Mouse (Mus musculus) neural tube, embryonic 11.5 days (tissue): Measurements from ENCODE around the gene Bag6. TPM values are rescaled to one million over a fixed set of nuclear protein-coding genes. Genes with fewer than 3 reads are reported as not detected.
"Not testable (repeated sequence)": the region's sequence is repeated elsewhere in the genome, so short reads cannot be mapped to it uniquely, and the experiment has no call there.

Source experiments
- ATAC-seq: fragments of 200-750 bp; cut with Nextera tagmentation; 2 replicates; pipeline ENCODE4 v1.8.0; 2017; ENCODE audit warnings: moderate number of reproducible peaks, mild to moderate bottlenecking, moderate TSS enrichment, moderate library complexity; ENCODE audit not compliant: insufficient read depth, low FRiP score, low TSS enrichment
- DNase-seq: peaks from one replicate; pipeline ENCODE4 v3.0.0-alpha.2; 2015; ENCODE audit warnings: low spot score
- H3K27ac ChIP-seq: fragments of 300-500 bp; sonication (generic); 2 replicates; pipeline ENCODE4 v1.5.1; 2014; ENCODE audit warnings: low read depth, mild to moderate bottlenecking, low read length
- H3K27me3 ChIP-seq: fragments of 300-500 bp; sonication (generic); 2 replicates; pipeline ENCODE4 v1.6.1; 2014; ENCODE audit warnings: mild to moderate bottlenecking, low read length, mixed read lengths; ENCODE audit not compliant: control insufficient read depth, insufficient read depth
- H3K36me3 ChIP-seq: fragments of 300-500 bp; sonication (generic); 2 replicates; pipeline ENCODE4 v1.6.1; 2014; ENCODE audit warnings: mild to moderate bottlenecking, low read length, moderate library complexity, mixed read lengths; ENCODE audit not compliant: control insufficient read depth, insufficient read depth
- H3K4me1 ChIP-seq: fragments of 300-500 bp; sonication (generic); 2 replicates; pipeline ENCODE4 v1.6.1; 2014; ENCODE audit warnings: low read length, mixed read lengths; ENCODE audit not compliant: control insufficient read depth, insufficient read depth
- H3K4me2 ChIP-seq: fragments of 300-500 bp; sonication (generic); 2 replicates; pipeline ENCODE4 v1.6.1; 2014; ENCODE audit warnings: low read depth, mild to moderate bottlenecking, moderate library complexity
- H3K4me3 ChIP-seq: fragments of 300-500 bp; sonication (generic); 2 replicates; pipeline ENCODE4 v1.5.1; 2014; ENCODE audit warnings: low read depth, low read length
- H3K9ac ChIP-seq: fragments of 300-500 bp; sonication (generic); 2 replicates; pipeline ENCODE4 v1.6.1; 2014; ENCODE audit warnings: mild to moderate bottlenecking, low read length
- H3K9me3 ChIP-seq: fragments of 300-500 bp; sonication (generic); 2 replicates; pipeline ENCODE4 v1.6.1; 2016; ENCODE audit warnings: low read length; ENCODE audit not compliant: control insufficient read depth
- WGBS: fragments of 180-500 bp; shearing (Covaris S2); extraction: QIAGEN DNeasy Blood & Tissue Kit; methylation state at CpG from one replicate; pipeline ENCODE4 v1.1.7; 2014; 5-methylcytosine and 5-hydroxymethylcytosine counted together
- polyA plus RNA-seq: library from polyadenylated mRNA; unstranded; fragments of >200 nt; fragmentation: Nextera tagmentation; extraction: Ambion mirVana; gene quantifications from 2 replicates; pipeline ENCODE4 v1.2.1, GENCODE M21; 2014

The Bag6 gene
- polyA plus RNA-seq, 1 experiment from 2014 or later, result 99.4 TPM

DNA sequence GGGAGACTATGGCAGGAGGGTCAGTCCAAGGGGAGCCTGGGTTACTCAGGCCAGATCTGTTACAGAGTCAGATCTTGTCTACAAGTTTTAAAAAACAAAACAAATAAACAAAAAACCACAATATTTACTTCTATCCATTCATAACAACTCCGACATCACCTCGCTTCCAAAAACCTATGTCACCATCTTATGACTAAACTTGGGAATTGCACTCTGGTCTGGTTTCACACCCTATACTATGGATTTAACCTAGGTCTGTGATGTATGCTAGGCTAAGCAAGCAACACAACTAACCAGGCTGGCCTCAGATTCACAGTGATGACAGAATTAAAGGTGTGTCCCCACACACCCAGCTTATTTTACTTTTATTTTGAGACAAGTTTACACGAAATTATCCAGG lies 28.5 kb upstream of the Bag6 start:
- Histone ChIP-seq H3K4me2 (no peak overlapping the region), H3K4me1 (no peaks in the 10 kb centered on the region)

DNA sequence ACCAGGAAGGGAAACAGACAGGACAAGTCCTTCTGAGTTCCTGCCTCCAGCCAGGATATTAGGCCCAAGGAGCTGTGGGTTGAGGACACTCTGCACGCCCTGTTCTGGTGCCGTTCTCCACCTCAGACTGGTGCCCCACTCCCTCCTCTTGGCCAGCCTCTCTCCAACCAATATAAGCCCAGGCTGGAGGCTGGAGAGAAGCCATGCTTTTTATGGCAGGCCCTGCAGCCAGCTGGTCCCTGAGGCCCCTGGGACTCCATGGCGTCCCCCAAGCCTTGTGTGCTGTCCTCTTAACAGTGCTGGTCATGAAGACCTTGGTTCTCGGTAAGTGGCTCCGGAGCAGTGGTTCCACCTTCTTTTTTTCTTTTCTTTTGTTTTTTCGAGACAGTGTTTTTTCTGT lies 26.9 kb upstream of the Bag6 start, which contains the start of gene Ly6g5c:
Gene Ly6g5c (plus strand): TSS at position 183 of the 400 bp plus-strand sequence.
- Histone ChIP-seq H3K4me2 (no peak within 1 kb of the TSS), H3K4me3 (no peak within 1 kb of the TSS), H3K9ac (no peak within 1 kb of the TSS), H3K9me3 (no peaks in the 10 kb centered on the region), H3K36me3 (peaks cover 4% of the 10 kb centered on the region), H3K4me1 (no peaks in the 10 kb centered on the region), H3K27ac (no peak within 1 kb of the TSS), H3K27me3 (no peaks in the 10 kb centered on the region)
- no peak for DNase-seq
- WGBS, result 81% methylated on average over 6 of the region's 6 CpGs
- no peak for ATAC-seq

More for the DNA sequence above, 28.5 kb upstream of the Bag6 start:
- Histone ChIP-seq H3K36me3 (peaks cover 10% of the 10 kb centered on the region), H3K27me3 (no peaks in the 10 kb centered on the region), H3K27ac (no peak overlapping the region), H3K4me3 (no peak overlapping the region), H3K9me3 (no peaks in the 10 kb centered on the region), H3K9ac (no peak overlapping the region; the same call in 1 of the 2 replicates)
- DNase-seq (no peak), ATAC-seq (no peak)
- WGBS, result 78% methylated on average over 3 of the region's 3 CpGs

DNA sequence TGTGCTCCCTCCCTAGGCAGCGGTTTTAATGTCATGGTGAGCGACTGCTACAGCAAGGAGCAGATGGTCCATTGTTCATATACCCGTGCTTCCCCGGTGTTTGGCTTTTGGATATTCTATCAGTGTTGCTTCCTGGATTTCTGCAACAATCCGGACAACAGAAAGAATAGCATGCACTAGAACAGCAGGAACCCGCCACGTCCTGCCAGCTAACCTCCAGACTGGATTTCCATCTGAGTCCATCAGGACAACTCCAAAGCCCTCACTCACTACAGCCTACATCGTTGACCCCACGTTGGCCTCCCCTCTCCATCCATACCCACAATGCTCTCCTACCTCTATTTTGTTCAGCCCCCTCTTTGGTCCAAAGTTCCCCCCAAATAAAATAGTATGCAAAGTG lies 23.2 kb upstream of the Bag6 start:
- peaks cover 2% of the 10 kb centered on the region; the same call in 1 of the 2 replicates for H3K36me3 ChIP-seq
- H3K4me1 ChIP-seq, result no peaks in the 10 kb centered on the region
- H3K27ac ChIP-seq, result no peak overlapping the region
- no peak overlapping the region for H3K4me2 ChIP-seq
- DNase-seq (no peak), ATAC-seq (no peak)
- H3K9me3 ChIP-seq, result no peaks in the 10 kb centered on the region
- no peaks in the 10 kb centered on the region for H3K27me3 ChIP-seq
- WGBS, result 82% methylated on average over 9 of the region's 9 CpGs
- H3K4me3 ChIP-seq, result no peak overlapping the region
- H3K9ac ChIP-seq, result no peak overlapping the region

DNA sequence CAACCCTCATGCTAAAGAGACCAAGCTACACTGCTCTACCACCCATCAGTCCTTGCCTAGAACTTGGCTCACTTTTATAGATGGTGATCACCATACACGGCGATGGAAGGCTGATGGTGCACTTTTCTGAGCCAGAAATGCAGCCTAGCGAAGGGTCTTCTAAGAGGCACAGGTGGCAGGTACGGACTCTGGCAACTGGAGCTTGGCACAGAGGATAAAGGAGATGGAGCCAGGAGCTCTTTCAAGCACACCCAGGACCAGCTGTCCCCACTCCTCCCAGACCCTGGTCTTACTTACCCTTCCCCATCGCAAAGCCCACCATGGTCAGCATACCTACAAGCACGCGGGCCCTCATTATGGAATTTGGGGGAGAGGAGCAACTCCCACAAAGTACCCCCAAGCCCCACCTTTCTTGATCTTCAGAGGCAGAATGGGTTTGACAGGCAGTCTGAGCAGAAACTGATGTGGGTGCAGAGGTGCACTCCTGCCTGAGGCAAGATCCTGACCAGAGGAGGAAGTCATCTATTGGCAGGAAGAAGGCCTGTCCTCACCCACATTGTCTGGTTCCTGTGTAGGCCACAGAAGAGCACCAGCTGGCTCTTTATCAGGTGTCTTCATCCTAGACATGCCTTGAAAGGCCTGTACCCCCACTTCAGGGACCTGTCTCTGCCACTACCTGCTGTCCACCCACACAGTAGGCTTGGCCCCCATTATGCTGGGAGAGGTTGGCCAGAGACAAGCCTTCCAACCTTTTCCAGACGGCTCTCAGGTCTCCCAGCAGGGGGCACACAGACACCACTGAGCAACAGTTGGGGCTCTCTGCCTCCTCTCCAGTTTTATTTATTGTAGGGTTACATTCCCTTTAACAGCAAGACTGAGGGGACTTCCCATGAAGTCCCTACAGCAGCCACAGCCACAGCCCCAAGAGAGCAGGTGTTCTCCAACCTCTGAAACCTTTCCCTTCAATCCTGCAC lies 19.6 kb upstream of the Bag6 start, which contains the start of gene Ly6g5b:
Gene Ly6g5b (minus strand): TSS at position 383 of the 974 bp plus-strand sequence.
- ATAC-seq (no peak), DNase-seq (no peak)
- Histone ChIP-seq H3K27me3 (no peaks in the 10 kb centered on the region), H3K27ac (no peak within 1 kb of the TSS), H3K4me1 (peaks cover 4% of the 10 kb centered on the region; the same call in 1 of the 2 replicates), H3K9me3 (no peaks in the 10 kb centered on the region), H3K4me3 (no peak within 1 kb of the TSS), H3K4me2 (no peak within 1 kb of the TSS), H3K36me3 (peaks cover 12% of the 10 kb centered on the region), H3K9ac (no peak within 1 kb of the TSS)
- WGBS, result 88% methylated on average over 8 of the region's 8 CpGs

GRCm38 (mm10) chr17:35120745-35121142 lies 14.2 kb upstream of the Bag6 start:
- no peak for DNase-seq
- WGBS, result under 1% methylated on average over 33 of the region's 33 CpGs
- Histone ChIP-seq H3K27me3 (no peaks in the 10 kb centered on the region), H3K4me3 (peak overlapping the region; percentile 97), H3K4me2 (peak overlapping the region; percentile 98), H3K36me3 (peaks cover 10% of the 10 kb centered on the region), H3K9ac (peak overlapping the region; percentile 93), H3K9me3 (no peaks in the 10 kb centered on the region), H3K4me1 (peaks cover 10% of the 10 kb centered on the region), H3K27ac (0 out of 2 replicates have a peak overlapping the region, but pooled peaks have one; percentile 20)
- no peak; the same call in 1 of the 2 replicates for ATAC-seq

GRCm38 (mm10) chr17:35121143-35121799 lies 13.7 kb upstream of the Bag6 start, which contains the start of gene Gpank1:
Gpank1 (plus strand) TSS chr17:35121455.
- peak; percentile 92 for ATAC-seq
- peaks cover 10% of the 10 kb centered on the region for H3K36me3 ChIP-seq
- H3K27ac ChIP-seq, result peak within 1 kb of the TSS; percentile 87
- DNase-seq, result peak; percentile 99
- no peaks in the 10 kb centered on the region for H3K27me3 ChIP-seq
- WGBS, result 0% methylated on average over 50 of the region's 50 CpGs
- H3K4me3 ChIP-seq, result peak within 1 kb of the TSS; percentile 97
- H3K4me2 ChIP-seq, result peak within 1 kb of the TSS; percentile 98
- H3K4me1 ChIP-seq, result peaks cover 12% of the 10 kb centered on the region
- H3K9ac ChIP-seq, result peak within 1 kb of the TSS; percentile 93
- H3K9me3 ChIP-seq, result no peaks in the 10 kb centered on the region

DNA sequence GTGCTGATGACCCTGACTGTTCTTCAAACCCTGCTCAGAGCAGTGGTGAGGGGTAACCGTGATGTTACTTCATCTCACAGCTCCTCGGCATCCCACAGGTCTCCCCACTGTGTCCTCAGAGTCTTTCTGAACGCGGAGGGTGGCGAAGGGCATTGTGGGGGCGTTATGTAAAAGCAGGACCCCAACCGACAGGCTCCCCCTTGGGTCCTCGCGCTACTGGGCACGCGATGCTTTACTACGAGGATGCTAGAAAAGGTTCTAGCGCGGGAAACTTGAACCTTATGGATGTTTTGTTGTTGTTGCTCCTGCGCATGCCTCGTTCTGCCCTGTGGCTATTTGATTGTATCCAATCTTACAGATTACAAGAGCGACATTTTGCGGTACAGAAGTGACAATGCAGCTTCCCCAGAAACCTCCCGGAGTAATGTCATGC lies 13.1 kb upstream of the Bag6 start, which contains the start of gene Csnk2b:
Gene Csnk2b (minus strand): TSS at position 183 of the 433 bp plus-strand sequence.
- peak within 1 kb of the TSS; percentile 98 for H3K4me2 ChIP-seq
- H3K9ac ChIP-seq, result peak within 1 kb of the TSS; percentile 93
- H3K27me3 ChIP-seq, result no peaks in the 10 kb centered on the region
- peak within 1 kb of the TSS; percentile 87 for H3K27ac ChIP-seq
- peak within 1 kb of the TSS; percentile 97 for H3K4me3 ChIP-seq
- ATAC-seq (no peak), DNase-seq (peak; percentile 66)
- 0% methylated on average over 19 of the region's 19 CpGs for WGBS
- no peaks in the 10 kb centered on the region for H3K9me3 ChIP-seq
- peaks cover 10% of the 10 kb centered on the region for H3K36me3 ChIP-seq
- H3K4me1 ChIP-seq, result peaks cover 17% of the 10 kb centered on the region

GRCm38 (mm10) chr17:35123287-35123686 lies 11.7 kb upstream of the Bag6 start:
- H3K4me1 ChIP-seq, result peaks cover 17% of the 10 kb centered on the region
- H3K9ac ChIP-seq, H3K27me3 ChIP-seq, ATAC-seq, DNase-seq, H3K27ac ChIP-seq, H3K9me3 ChIP-seq, H3K36me3 ChIP-seq, H3K4me3 ChIP-seq, H3K4me2 ChIP-seq: not testable (repeated sequence)
- WGBS, result 94% methylated on average over 9 of the region's 9 CpGs
